Mouse (Mus musculus) embryonic facial prominence, embryonic 10.5 days (tissue): ENCODE measurements at regions not wholly inside any gene's neighbourhood (a gene's known extent, or its start where the extent isn't known, plus 50 kb on each side); places are given as distances from the start of the nearest gene placed in this dataset.

Experiments used
- DNase-seq: peaks from one replicate; pipeline ENCODE4 v3.0.0-alpha.2; 2017; ENCODE audit warnings: low spot score
- H3K27ac ChIP-seq: fragments of 300-500 bp; sonication (generic); replicated peaks from 2 replicates; pipeline ENCODE4 v1.5.1; 2016; ENCODE audit warnings: mild to moderate bottlenecking
- H3K27me3 ChIP-seq: fragments of 300-500 bp; sonication (generic); replicated peaks from 2 replicates; pipeline ENCODE4 v1.6.1; 2016; ENCODE audit warnings: low read depth, mild to moderate bottlenecking; ENCODE audit not compliant: poor library complexity, severe bottlenecking
- H3K36me3 ChIP-seq: fragments of 300-500 bp; sonication (generic); replicated peaks from 2 replicates; pipeline ENCODE4 v1.6.1; 2016; ENCODE audit warnings: mild to moderate bottlenecking, moderate library complexity
- H3K4me1 ChIP-seq: fragments of 300-500 bp; sonication (generic); 2 replicates; pipeline ENCODE4 v1.6.1; 2016
- H3K4me3 ChIP-seq: fragments of 300-500 bp; sonication (generic); 2 replicates; pipeline ENCODE4 v1.5.1; 2016; ENCODE audit warnings: mild to moderate bottlenecking, moderate library complexity
- H3K9me3 ChIP-seq: fragments of 300-500 bp; sonication (generic); 2 replicates; pipeline ENCODE4 v1.6.1; 2016; ENCODE audit warnings: mild to moderate bottlenecking
- WGBS: fragments of 180-500 bp; shearing (Covaris S2); methylation state at CpG from one replicate; pipeline ENCODE4 v1.1.7; 2016; 5-methylcytosine and 5-hydroxymethylcytosine counted together

DNA sequence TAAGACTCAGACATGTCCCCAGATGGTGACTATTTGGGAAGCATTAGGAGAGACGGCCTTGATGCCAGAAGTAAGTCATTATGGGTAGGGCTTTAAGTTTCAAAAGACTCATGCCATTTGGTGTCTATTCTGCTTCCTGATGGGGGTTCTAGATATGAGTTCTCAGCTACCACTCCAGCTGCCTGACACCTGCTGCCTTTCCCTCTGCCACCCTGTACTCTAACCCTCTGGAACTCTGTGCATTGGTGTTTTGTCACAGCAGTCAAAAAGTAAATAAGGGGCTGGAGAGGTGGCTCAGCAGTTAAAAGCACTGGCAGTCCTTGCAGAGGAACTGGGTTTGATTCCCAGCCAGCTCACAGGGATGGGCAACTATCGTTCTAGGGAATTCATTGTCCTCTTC, 177.6 kb downstream of the Tmsb4x start:
- H3K27ac ChIP-seq: no peak overlapping the region
- H3K4me1 ChIP-seq: peaks cover 10% of the 10 kb centered on the region; the same call in 1 of the 2 replicates
- DNase-seq: no peak
- H3K27me3 ChIP-seq: peaks cover 89% of the 10 kb centered on the region
- no peaks in the 10 kb centered on the region for H3K36me3 ChIP-seq
- 81% methylated on average over 2 of the region's 2 CpGs for WGBS
- no peak overlapping the region for H3K4me3 ChIP-seq
- no peaks in the 10 kb centered on the region for H3K9me3 ChIP-seq

DNA sequence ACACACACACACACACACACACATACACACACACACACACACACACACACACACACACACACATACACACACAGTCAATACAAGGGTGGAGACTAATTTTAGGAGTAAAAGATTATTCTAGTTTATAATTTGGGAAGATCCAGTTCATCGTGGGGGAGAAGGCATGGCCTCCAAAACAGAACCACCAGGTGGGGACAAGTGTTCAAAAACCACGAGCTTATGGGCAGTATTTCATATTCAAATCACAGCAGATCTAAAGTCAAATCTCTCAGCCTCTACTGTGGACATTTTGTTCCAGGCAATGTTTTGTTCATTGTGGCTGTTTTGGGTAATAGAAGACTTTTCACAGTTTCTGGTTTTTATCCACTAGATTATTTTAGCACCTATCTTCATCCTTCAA, 193.5 kb downstream of the Tmsb4x start:
- 79% methylated on average over 2 of the region's 2 CpGs for WGBS
- H3K27me3 ChIP-seq: peaks cover 95% of the 10 kb centered on the region

DNA sequence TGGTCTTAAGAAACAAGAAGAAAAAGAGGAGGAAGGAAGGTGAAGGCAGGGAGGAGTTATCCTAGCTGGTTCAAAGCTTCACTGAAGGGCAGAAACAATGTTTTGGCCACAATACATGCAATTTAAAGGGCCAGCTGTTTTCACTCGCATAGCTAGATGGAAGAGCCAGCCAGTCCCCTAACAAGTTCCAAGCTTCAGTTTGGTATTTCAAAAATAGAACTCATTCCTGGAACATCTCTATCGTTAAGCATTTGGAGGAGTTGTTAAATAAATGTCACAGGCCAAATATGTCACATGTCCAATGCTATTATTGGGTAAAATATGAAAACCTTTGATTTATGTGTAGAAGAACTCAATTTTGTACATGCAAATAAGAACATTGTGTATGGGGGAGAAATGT, 194.8 kb downstream of the Tmsb4x start:
- H3K27ac ChIP-seq: no peak overlapping the region
- no peak overlapping the region for H3K4me3 ChIP-seq
- no peaks in the 10 kb centered on the region for H3K4me1 ChIP-seq
- peaks cover 95% of the 10 kb centered on the region for H3K27me3 ChIP-seq
- H3K9me3 ChIP-seq: no peaks in the 10 kb centered on the region
- no peaks in the 10 kb centered on the region for H3K36me3 ChIP-seq
- DNase-seq: no peak
- WGBS: 88% methylated on average over 2 of the region's 2 CpGs

More for the DNA sequence above, 193.5 kb downstream of the Tmsb4x start:
- Histone ChIP-seq H3K36me3 (no peaks in the 10 kb centered on the region), H3K27ac (no peak overlapping the region), H3K4me1 (no peaks in the 10 kb centered on the region), H3K4me3 (no peak overlapping the region), H3K9me3 (no peaks in the 10 kb centered on the region)
- no peak for DNase-seq

DNA sequence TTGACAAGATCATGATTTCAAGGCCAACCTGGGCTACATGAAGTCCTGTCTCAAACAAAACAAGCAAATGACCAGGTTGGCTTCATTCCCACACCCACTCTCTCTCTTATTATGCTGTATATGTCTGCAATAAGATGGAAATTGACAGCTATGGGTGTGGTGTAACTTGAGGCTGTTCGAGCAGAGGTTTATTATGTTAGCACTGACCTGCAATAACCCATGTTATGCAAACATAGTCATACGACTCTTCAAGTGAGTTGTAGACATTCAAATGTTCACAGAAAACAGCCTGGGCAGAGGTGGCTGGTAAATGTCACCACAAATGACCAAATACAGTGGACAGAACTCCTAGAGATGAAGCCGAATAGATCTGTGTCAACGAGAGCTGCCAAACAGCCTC, 196.2 kb downstream of the Tmsb4x start:
- Histone ChIP-seq H3K9me3 (no peaks in the 10 kb centered on the region), H3K27ac (no peak overlapping the region), H3K36me3 (no peaks in the 10 kb centered on the region), H3K4me1 (no peaks in the 10 kb centered on the region), H3K4me3 (no peak overlapping the region), H3K27me3 (peaks cover 97% of the 10 kb centered on the region)
- no peak for DNase-seq
- 74% methylated on average over 4 of the region's 4 CpGs for WGBS

DNA sequence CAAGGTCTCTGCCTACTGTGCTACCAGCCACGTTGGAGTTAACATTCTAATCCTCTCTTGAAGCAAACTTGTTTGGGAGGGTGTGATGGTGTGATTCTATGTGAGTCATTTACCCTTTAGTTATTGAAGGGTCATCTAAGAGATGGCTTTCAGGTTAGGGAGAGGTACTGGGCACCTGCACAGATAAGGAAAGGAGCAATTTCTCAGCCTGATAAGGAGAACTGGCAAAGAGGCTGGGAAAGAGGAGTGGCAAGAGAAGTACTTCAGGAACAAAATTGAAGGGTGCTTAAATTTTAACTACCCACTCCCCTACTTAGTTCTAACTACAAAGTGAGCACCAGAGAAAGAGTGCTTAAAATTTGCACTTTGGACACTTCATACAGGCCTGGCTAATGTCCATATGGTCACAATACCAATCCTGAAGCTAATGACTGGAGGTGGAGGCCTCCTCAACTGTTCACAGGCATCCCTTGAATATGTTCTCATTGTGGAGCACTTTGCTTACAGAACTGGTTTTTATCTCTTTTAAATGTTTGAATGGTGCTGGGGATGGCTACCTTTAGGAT, 197.1 kb downstream of the Tmsb4x start:
- Histone ChIP-seq H3K4me1 (no peaks in the 10 kb centered on the region), H3K27ac (no peak overlapping the region), H3K27me3 (peaks cover 97% of the 10 kb centered on the region), H3K36me3 (no peaks in the 10 kb centered on the region), H3K9me3 (no peaks in the 10 kb centered on the region), H3K4me3 (no peak overlapping the region)
- DNase-seq: no peak
- 64% methylated on average over 1 of the region's 1 CpGs for WGBS

DNA sequence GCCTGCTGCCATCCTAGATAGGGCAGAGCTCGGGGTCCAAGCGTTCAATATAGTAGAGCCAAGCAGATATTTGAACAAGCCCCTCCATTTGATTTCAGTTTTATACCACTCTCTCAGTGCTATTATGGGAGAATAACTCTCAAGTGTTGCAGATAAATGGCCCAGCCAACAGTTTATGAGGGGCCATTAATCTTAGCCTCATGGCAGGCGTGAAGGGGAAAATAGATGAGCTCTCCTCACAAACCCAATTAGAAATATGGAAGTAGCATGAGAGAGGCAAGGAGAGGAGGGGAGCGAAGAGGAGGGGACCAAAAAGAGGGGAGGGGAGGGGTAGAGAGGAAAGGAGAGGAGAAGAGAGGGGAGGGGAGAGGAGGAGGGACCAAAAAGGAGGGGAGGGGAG, 213.3 kb downstream of the Tmsb4x start:
- Histone ChIP-seq H3K27ac (no peak overlapping the region), H3K4me1 (no peaks in the 10 kb centered on the region), H3K9me3 (no peaks in the 10 kb centered on the region), H3K27me3 (peaks cover 72% of the 10 kb centered on the region), H3K36me3 (no peaks in the 10 kb centered on the region), H3K4me3 (no peak overlapping the region)
- 85% methylated on average over 4 of the region's 4 CpGs for whole genome bisulfite sequencing
- DNase-seq: no peak

DNA sequence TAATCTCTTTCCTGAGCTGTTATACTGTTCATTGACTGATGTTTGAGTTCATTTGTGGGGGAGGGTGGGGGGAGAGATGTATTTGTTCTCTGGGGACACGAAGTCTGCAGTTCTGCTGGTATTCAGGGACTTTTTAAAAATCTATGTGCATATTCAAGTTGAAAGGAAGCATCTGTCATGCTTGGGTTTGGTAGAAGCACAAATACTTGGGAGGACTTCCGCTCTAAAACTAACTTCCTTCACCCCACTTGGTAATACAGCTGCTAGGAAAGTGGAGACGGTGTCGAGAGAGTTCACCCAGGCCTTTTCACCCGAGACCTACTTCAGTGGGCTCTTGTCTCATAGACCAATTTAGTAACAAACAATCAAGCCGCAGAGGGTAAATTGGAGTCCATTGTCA, 228.1 kb downstream of the Tmsb4x start:
- no peaks in the 10 kb centered on the region for H3K9me3 ChIP-seq
- H3K27me3 ChIP-seq: peaks cover 85% of the 10 kb centered on the region
- H3K27ac ChIP-seq: no peak overlapping the region
- H3K4me1 ChIP-seq: no peaks in the 10 kb centered on the region
- no peak for DNase-seq
- 87% methylated on average over 6 of the region's 6 CpGs for WGBS
- H3K4me3 ChIP-seq: no peak overlapping the region
- H3K36me3 ChIP-seq: no peaks in the 10 kb centered on the region

DNA sequence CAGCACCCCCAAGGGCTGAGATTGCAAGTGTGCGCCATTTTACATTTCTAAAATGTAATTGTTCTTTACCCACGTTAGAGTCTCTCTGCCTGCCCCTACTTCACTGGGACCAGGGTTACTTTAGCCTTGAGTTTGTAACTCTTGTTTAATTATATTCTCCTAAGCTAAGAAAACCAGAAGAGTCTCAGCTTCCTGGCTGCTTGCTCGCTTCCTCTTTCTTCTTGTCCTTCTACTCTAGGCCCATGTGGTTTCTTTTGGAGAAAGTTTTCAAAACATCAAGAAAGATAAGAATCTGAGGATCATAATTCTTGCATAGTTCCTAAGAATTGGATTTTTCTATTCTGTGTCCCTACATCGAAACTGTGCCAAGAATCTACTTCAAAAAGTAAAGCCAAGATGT, 228.6 kb downstream of the Tmsb4x start:
- 87% methylated on average over 4 of the region's 4 CpGs for WGBS
- no peaks in the 10 kb centered on the region for H3K36me3 ChIP-seq
- H3K9me3 ChIP-seq: no peaks in the 10 kb centered on the region
- no peak overlapping the region for H3K4me3 ChIP-seq
- H3K4me1 ChIP-seq: no peaks in the 10 kb centered on the region
- no peak for DNase-seq
- peaks cover 83% of the 10 kb centered on the region for H3K27me3 ChIP-seq
- no peak overlapping the region for H3K27ac ChIP-seq

DNA sequence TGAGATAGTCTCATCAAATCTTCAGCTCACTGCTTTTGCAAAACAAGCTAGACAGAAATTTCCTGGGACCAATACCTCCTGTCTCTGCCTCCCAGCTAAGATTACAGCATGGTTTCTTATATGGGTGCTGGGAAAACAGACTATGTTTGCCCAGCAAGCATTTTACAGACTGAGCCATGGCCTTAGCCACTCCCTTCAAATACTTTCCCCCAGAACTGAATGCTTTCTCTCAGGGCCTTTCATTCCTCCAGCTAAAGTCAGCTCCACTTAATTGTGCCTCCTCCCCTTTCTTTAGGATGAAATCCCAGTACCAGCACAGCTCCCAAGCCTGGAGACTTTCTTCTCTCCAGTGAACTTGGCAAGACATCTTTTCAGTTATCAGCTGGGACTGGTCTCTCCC, 232.1 kb downstream of the Tmsb4x start:
- no peaks in the 10 kb centered on the region for H3K36me3 ChIP-seq
- peaks cover 69% of the 10 kb centered on the region for H3K27me3 ChIP-seq
- DNase-seq: no peak
- no peak overlapping the region for H3K4me3 ChIP-seq
- no peak overlapping the region for H3K27ac ChIP-seq
- no peaks in the 10 kb centered on the region for H3K9me3 ChIP-seq
- H3K4me1 ChIP-seq: no peaks in the 10 kb centered on the region

DNA sequence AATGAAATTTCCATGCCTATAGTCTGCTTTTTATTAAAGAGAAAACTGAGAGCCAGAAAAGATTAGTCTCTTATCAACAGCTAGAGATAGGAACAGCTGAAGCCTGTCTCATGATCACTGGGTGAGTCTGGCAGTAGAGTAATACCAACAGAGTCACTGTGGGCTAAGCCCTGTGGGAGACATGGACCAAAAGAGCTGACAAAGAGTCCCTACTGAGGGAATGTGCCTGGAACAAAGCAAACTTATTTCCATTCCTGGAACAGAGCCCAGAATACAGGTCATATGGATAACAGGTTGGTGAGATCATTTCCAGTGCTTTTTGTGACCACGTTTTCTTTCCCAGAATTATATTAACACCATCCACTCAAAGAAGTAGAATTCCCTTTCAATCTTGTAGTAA, 237.4 kb downstream of the Tmsb4x start:
- H3K27me3 ChIP-seq: peaks cover 72% of the 10 kb centered on the region
- H3K27ac ChIP-seq: no peak overlapping the region
- 59% methylated on average over 1 of the region's 1 CpGs for WGBS
- no peak overlapping the region for H3K4me3 ChIP-seq
- DNase-seq: no peak
- H3K4me1 ChIP-seq: no peaks in the 10 kb centered on the region
- no peaks in the 10 kb centered on the region for H3K36me3 ChIP-seq
- no peaks in the 10 kb centered on the region for H3K9me3 ChIP-seq

DNA sequence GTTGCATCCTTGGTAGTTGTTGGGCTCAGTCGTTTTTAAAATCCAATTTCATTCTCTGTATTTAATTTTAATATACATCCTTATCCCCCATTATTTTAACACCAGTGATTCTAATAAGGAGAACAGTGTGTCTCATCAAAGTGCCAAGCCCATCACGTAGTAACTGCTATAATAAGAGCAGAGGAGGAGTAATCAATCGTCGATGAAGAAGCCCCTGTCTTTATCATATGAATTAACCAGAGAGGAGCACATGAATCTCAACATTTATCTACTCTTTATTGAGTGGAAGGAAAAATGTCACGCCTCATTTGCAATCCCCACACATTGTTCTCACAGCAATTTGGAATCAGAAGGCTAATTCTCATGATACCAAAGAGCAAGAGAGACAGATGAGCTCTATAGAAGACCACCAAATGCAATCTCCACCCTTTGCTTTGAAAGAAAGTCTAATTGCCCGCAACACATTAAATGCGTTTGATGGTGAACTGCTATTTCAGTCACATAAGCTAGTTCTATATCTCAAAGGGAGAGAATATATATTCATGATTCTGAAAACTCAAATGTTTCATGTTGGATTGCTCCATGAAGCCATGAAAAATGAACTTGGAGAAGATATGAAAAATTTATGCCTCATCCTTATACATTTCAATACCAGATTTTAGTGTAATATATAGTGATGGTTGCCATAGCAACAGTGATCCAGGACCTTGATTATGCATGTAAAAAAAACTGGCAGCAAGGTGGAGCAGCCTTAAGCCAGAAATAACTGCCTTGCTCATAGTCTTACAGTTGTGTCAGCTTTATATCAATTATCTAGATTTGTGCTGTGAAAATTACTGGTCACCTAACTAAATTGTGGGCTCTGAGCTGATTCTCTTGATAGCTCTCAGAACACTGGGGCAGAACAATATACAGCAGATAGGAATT, 244.2 kb downstream of the Tmsb4x start:
- H3K27me3 ChIP-seq: peaks cover 83% of the 10 kb centered on the region
- no peak overlapping the region for H3K27ac ChIP-seq
- H3K36me3 ChIP-seq: no peaks in the 10 kb centered on the region
- DNase-seq: no peak
- 84% methylated on average over 7 of the region's 7 CpGs for WGBS
- no peaks in the 10 kb centered on the region for H3K4me1 ChIP-seq
- H3K4me3 ChIP-seq: no peak overlapping the region
- H3K9me3 ChIP-seq: no peaks in the 10 kb centered on the region

DNA sequence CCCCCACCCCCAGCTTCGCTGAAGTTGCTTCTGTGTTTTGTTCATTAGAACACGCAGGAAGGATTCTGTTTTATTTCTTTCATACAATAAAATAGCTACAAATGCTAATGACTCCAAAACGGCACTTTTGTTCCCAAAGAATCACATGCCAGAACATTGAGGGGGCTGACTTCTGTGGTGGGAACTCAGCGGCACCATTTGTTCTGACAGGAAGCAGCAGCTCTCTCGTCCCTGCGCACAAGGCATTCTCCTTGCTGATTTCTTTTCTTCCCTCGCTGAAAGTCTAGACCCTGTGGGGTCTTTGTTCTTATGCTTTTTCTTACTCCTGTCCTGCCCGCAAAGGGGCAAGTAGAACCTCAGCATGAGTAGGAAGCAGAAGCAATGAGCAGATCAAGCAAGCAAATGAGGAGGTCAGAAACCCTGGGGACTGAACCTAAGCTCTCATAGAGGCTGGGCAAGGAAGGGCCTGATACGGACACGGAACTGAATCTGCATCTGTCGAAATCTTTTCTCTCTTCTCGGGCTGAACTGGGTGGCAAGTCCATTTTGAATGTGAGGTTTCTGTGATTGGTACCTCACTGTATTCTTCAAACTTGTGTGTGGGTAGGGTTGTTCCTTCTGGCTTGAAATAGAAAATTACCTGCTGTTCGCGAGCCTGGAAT, 256.5 kb downstream of the Tmsb4x start:
- H3K27ac ChIP-seq: no peak overlapping the region
- no peaks in the 10 kb centered on the region for H3K36me3 ChIP-seq
- WGBS: 59% methylated on average over 14 of the region's 14 CpGs
- no peaks in the 10 kb centered on the region for H3K9me3 ChIP-seq
- DNase-seq: no peak
- H3K4me3 ChIP-seq: no peak overlapping the region
- H3K4me1 ChIP-seq: no peaks in the 10 kb centered on the region
- H3K27me3 ChIP-seq: peaks cover 76% of the 10 kb centered on the region

DNA sequence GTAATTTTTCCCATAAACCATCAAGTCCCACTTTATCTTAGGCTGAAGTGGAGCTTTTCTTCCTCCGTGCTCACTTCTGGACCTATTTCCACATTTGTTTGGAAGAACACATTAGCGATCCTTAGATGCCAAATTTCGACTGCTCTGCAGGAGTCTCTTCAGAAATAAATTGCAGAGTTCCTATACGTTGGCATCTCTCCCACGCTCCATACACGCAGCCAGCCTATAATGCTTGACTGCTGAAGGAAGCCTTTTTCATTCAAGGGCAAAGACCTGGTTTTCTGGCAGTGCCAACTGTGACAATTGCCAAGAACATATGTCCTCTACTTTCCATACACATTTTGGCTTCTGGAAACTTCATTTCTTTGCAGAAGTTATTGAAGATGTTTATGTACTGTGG, 258.1 kb downstream of the Tmsb4x start:
- Histone ChIP-seq H3K27me3 (peaks cover 72% of the 10 kb centered on the region), H3K9me3 (no peaks in the 10 kb centered on the region), H3K27ac (no peak overlapping the region), H3K4me3 (no peak overlapping the region), H3K4me1 (no peaks in the 10 kb centered on the region), H3K36me3 (no peaks in the 10 kb centered on the region)
- WGBS: 84% methylated on average over 6 of the region's 6 CpGs
- DNase-seq: no peak
